Mouse (Mus musculus): ENCODE results near the gene Schip1. TPM values are rescaled to one million over a fixed set of nuclear protein-coding genes. Genes with fewer than 3 reads are reported as not detected.

Schip1 gene
- 43.8 and 46.2 TPM in 2 replicates for polyA plus RNA-seq (2014; fragmentation: Nextera tagmentation; extraction: Ambion mirVana)

GRCm38 (mm10) chr3:68064731-68065130 lies at the start of gene Schip1:
TSS of gene Schip1 (plus strand) at chr3:68064802.
- 26% methylated on average over 12 of the region's 12 CpGs for WGBS
- no peaks in the 10 kb centered on the region for H3K27me3 ChIP-seq (ENCODE audit: insufficient read depth, low read length)
- DNase-seq (peak; percentile 92), ATAC-seq (ENCODE audit: insufficient read depth) (no peak)
- H3K36me3 ChIP-seq (ENCODE audit: insufficient read depth), result no peaks in the 10 kb centered on the region
- H3K9ac ChIP-seq, result no peak within 1 kb of the TSS
- no peaks in the 10 kb centered on the region for H3K4me1 ChIP-seq (ENCODE audit: insufficient read depth)
- H3K9me3 ChIP-seq (ENCODE audit: low read depth, low read length), result no peaks in the 10 kb centered on the region
- no peak within 1 kb of the TSS for H3K4me3 ChIP-seq (ENCODE audit: low read depth, low read length)
- no peak for TF ChIP-seq CTCF (IDR thresholded peaks at IDR 0.05; ENCODE audit: low read depth)
- H3K4me2 ChIP-seq, result no peak within 1 kb of the TSS
- H3K27ac ChIP-seq (ENCODE audit: low read depth), result no peak within 1 kb of the TSS

- H3K4me2 ChIP-seq, result no peak overlapping the region
- H3K27ac ChIP-seq (ENCODE audit: low read depth), result no peak overlapping the region
- no peaks in the 10 kb centered on the region for H3K9me3 ChIP-seq (ENCODE audit: low read depth, low read length)
- ATAC-seq (ENCODE audit: insufficient read depth) (no peak), DNase-seq (no peak)
- 59% methylated on average over 1 of the region's 1 CpGs for WGBS
- no peaks in the 10 kb centered on the region for H3K36me3 ChIP-seq (ENCODE audit: insufficient read depth)
- no peak for TF ChIP-seq CTCF (IDR thresholded peaks at IDR 0.05; ENCODE audit: low read depth)
- H3K9ac ChIP-seq, result no peak overlapping the region
- no peak overlapping the region for H3K4me3 ChIP-seq (ENCODE audit: low read depth, low read length)
- no peaks in the 10 kb centered on the region for H3K27me3 ChIP-seq (ENCODE audit: insufficient read depth, low read length)
- no peaks in the 10 kb centered on the region for H3K4me1 ChIP-seq (ENCODE audit: insufficient read depth)
These were observed 48.8 kb upstream of the Schip1 start for GRCm38 (mm10) chr3:68015786-68016185.

- DNase-seq (no peak), ATAC-seq (ENCODE audit: insufficient read depth) (no peak)
- Histone ChIP-seq H3K4me1 (ENCODE audit: insufficient read depth) (no peaks in the 10 kb centered on the region), H3K36me3 (ENCODE audit: insufficient read depth) (no peaks in the 10 kb centered on the region), H3K4me3 (ENCODE audit: low read depth, low read length) (no peak overlapping the region), H3K9ac (no peak overlapping the region), H3K9me3 (ENCODE audit: low read depth, low read length) (no peaks in the 10 kb centered on the region), H3K27me3 (ENCODE audit: insufficient read depth, low read length) (no peaks in the 10 kb centered on the region), H3K27ac (ENCODE audit: low read depth) (no peak overlapping the region), H3K4me2 (no peak overlapping the region)
- no peak for TF ChIP-seq CTCF (IDR thresholded peaks at IDR 0.05; ENCODE audit: low read depth)
- 48% methylated on average over 4 of the region's 4 CpGs for WGBS
These were observed 45.2 kb upstream of the Schip1 start for GRCm38 (mm10) chr3:68019401-68019800.

- Histone ChIP-seq H3K4me3 (ENCODE audit: low read depth, low read length) (no peak overlapping the region), H3K4me1 (ENCODE audit: insufficient read depth) (no peaks in the 10 kb centered on the region), H3K27ac (ENCODE audit: low read depth) (no peak overlapping the region), H3K27me3 (ENCODE audit: insufficient read depth, low read length) (no peaks in the 10 kb centered on the region), H3K9ac (no peak overlapping the region), H3K4me2 (no peak overlapping the region), H3K36me3 (ENCODE audit: insufficient read depth) (no peaks in the 10 kb centered on the region), H3K9me3 (ENCODE audit: low read depth, low read length) (no peaks in the 10 kb centered on the region)
- 66% methylated on average over 3 of the region's 3 CpGs for WGBS
- ATAC-seq (ENCODE audit: insufficient read depth), result no peak
- no peak for TF ChIP-seq CTCF (IDR thresholded peaks at IDR 0.05; ENCODE audit: low read depth)
- no peak for DNase-seq
These were observed 28.5 kb upstream of the Schip1 start for GRCm38 (mm10) chr3:68036097-68036496.

GRCm38 (mm10) chr3:68042951-68043350 lies 21.7 kb upstream of the Schip1 start:
- H3K4me1 ChIP-seq (ENCODE audit: insufficient read depth), result no peaks in the 10 kb centered on the region
- no peak overlapping the region for H3K4me2 ChIP-seq
- no peak overlapping the region for H3K4me3 ChIP-seq (ENCODE audit: low read depth, low read length)
- H3K36me3 ChIP-seq (ENCODE audit: insufficient read depth), result no peaks in the 10 kb centered on the region
- no peak for TF ChIP-seq CTCF (IDR thresholded peaks at IDR 0.05; ENCODE audit: low read depth)
- no peaks in the 10 kb centered on the region for H3K9me3 ChIP-seq (ENCODE audit: low read depth, low read length)
- no peak for DNase-seq
- 90% methylated on average over 2 of the region's 2 CpGs for WGBS
- no peak overlapping the region for H3K9ac ChIP-seq
- ATAC-seq (ENCODE audit: insufficient read depth), result no peak
- H3K27ac ChIP-seq (ENCODE audit: low read depth), result no peak overlapping the region
- H3K27me3 ChIP-seq (ENCODE audit: insufficient read depth, low read length), result no peaks in the 10 kb centered on the region

- no peaks in the 10 kb centered on the region for H3K27me3 ChIP-seq (ENCODE audit: insufficient read depth, low read length)
- H3K4me1 ChIP-seq (ENCODE audit: insufficient read depth), result no peaks in the 10 kb centered on the region
- H3K4me3 ChIP-seq (ENCODE audit: low read depth, low read length), result no peak overlapping the region
- peak; percentile 52; the same call in 1 of the 2 replicates for ATAC-seq (ENCODE audit: insufficient read depth)
- H3K9ac ChIP-seq, result no peak overlapping the region
- H3K36me3 ChIP-seq (ENCODE audit: insufficient read depth), result no peaks in the 10 kb centered on the region
- WGBS, result 48% methylated on average over 9 of the region's 9 CpGs
- H3K4me2 ChIP-seq, result no peak overlapping the region
- peak; percentile 87 for DNase-seq
- no peaks in the 10 kb centered on the region for H3K9me3 ChIP-seq (ENCODE audit: low read depth, low read length)
- no peak overlapping the region for H3K27ac ChIP-seq (ENCODE audit: low read depth)
- peak; percentile 89 for TF ChIP-seq CTCF (IDR thresholded peaks at IDR 0.05; ENCODE audit: low read depth)
These were observed 18.9 kb upstream of the Schip1 start for GRCm38 (mm10) chr3:68045475-68046416.

- no peak overlapping the region for H3K9ac ChIP-seq
- H3K27me3 ChIP-seq (ENCODE audit: insufficient read depth, low read length), result peaks cover 5% of the 10 kb centered on the region; the same call in 1 of the 2 replicates
- no peak overlapping the region for H3K4me3 ChIP-seq (ENCODE audit: low read depth, low read length)
- 47% methylated on average over 2 of the region's 2 CpGs for WGBS
- peak; percentile 75 for TF ChIP-seq CTCF (IDR thresholded peaks at IDR 0.05; ENCODE audit: low read depth)
- H3K27ac ChIP-seq (ENCODE audit: low read depth), result no peak overlapping the region
- ATAC-seq (ENCODE audit: insufficient read depth), result no peak
- H3K36me3 ChIP-seq (ENCODE audit: insufficient read depth), result no peaks in the 10 kb centered on the region
- H3K9me3 ChIP-seq (ENCODE audit: low read depth, low read length), result no peaks in the 10 kb centered on the region
- no peak overlapping the region for H3K4me2 ChIP-seq
- H3K4me1 ChIP-seq (ENCODE audit: insufficient read depth), result no peaks in the 10 kb centered on the region
- peak; percentile 76 for DNase-seq
These were observed 11.1 kb upstream of the Schip1 start for GRCm38 (mm10) chr3:68053538-68053937.

All from lung, embryonic 14.5 days (tissue).